Mouse (Mus musculus): Measurements from ENCODE around the gene Spata18. TPM values are rescaled to one million over a fixed set of nuclear protein-coding genes. Genes with fewer than 3 reads are reported as not detected.

Spata18 gene
- polyA plus RNA-seq (2017; shearing (Covaris generic)), result under 1 TPM in 1 of 2 experiments, not detected in 1; 0.56 TPM

DNA sequence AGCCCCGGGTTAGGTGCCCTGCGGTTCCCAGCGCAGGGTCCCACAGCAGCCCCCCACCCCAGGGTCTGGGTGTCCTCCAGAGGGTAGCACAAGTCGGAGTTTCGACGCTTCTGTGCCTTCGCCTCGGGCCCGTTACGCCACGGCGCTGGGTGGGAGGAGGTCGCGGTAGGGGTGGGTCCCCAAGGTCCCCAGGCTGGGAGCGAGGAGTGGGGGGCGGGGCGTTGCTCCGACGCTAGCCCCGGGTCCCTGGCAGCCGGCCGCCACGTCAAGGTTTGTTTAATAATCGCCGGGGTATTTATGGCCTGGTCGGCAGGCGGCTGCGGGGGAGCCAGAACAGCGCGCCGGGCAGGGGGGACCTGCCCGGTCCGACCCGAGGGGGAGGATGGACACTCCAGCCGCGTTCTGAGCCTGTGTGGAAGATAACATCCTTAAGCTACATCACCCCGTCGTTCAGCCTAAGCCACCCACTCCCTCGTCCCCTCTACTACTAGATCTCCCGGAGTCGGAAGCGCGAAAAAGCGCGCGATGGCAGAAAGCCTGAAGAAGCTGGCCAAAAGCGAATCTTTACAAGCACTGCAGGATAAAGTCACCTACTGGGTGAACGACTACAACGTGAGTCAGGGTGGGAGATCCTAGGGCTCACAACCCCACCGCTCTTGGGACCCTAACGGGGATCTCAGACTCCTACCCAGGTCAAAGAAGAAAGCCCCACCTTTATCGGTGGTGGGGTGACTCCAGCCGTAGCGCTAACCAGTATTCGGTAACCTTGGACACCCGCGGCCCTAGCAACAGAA is at the start of gene Spata18:
TSS of gene Spata18 (plus strand) at position 319 of the 794 bp plus-strand sequence.

DNA sequence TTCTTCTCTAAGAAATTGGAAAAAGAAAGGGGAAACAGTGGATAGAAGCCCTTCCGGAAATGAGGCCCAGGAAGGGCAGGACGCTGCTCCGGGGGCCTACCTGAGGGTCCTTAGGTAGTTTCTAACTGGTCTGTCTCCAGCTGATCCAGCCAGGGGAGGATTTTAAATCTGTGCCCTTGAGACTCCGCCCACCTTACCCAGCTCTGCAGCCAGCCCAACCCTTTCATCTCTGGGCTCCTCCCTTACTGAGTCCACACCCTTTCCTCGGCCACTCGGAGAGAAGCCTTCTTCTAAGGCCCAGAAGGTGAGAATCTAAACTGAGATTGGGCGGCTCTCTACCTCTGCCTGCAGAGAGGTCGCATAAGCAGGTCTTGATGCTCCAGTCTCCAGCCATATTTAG is 18.9 kb upstream of the Spata18 start, which contains the start of gene Lrrc66:
TSS of gene Lrrc66 (minus strand) at position 236 of the 400 bp plus-strand sequence.

DNA sequence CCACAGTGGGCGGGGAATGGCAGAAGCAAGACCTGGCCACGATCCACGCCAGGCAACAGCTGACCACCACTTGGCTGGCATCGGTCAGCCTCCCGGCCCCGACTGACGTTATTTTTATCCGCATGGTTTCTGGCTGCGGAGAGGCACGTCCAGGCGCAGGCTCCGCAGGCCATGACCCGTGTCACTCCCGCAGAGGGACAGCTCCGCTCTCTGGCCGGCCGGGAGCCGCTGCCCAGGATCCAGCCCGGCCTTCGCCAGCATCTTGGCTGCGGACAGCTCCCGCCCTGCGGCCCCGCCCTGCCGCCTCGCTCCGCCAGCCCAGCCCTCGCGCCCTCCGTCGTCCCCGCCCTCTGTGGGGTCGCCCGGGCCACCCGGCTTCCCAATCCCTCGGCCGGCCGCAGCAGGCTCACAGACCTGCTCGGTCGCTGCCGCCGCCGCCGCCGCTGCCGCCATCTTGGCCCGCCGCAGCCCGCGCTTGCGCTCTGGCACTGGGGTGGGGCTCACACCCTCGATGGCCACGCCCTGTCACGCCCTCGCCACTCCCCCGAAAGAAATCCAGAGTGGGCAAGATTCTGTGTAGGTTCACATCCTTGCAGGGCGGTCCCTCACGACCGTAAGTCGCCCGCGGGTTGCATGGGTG is 3.8 kb upstream of the Spata18 start, which contains the start of gene Sgcb:
TSS of gene Sgcb (minus strand) at position 530 of the 640 bp plus-strand sequence.

Other genes with a start within 250 kb of the Spata18 start
- under 1 TPM; 0.06 to 0.92 TPM for gene Cwh43, start 245.3 kb upstream of the Spata18 start, polyA plus RNA-seq (2017; shearing (Covaris generic))
- 10 to 100 TPM; 17.6 to 20.1 TPM for gene Dcun1d4, start 170.4 kb upstream of the Spata18 start, polyA plus RNA-seq (2017; shearing (Covaris generic))
- under 1 TPM; 0.17 to 0.53 TPM for gene Lrrc66, start 18.9 kb upstream of the Spata18 start, polyA plus RNA-seq (2017; shearing (Covaris generic))
- gene Sgcb, start 3.6 kb upstream of the Spata18 start, polyA plus RNA-seq (2017; shearing (Covaris generic)), result 10 to 100 TPM; 13.3 to 13.6 TPM